Mouse (Mus musculus) MEL (cell line): ENCODE data around the gene Ttc9c. TPM values are rescaled to one million over a fixed set of nuclear protein-coding genes. Genes with fewer than 3 reads are reported as not detected.

Experiments
- DNase-seq: peaks from one replicate; pipeline ENCODE4 v3.0.0; 2011; ENCODE audit warnings: low read depth, low spot score
- H3K27ac ChIP-seq: 2 replicates; pipeline ENCODE4 v1.5.1; 2012; ENCODE audit warnings: low read depth, mild to moderate bottlenecking, control low read depth, low read length, moderate library complexity; ENCODE audit not compliant: control insufficient read depth
- H3K27me3 ChIP-seq, 2 experiments: fragments of 150-350 bp in 1 of 2; sonication (generic) in 1 of 2; 2 replicates each; pipeline ENCODE4 v1.6.1; 2012; ENCODE audit warnings: low read length in 2 of 2, mild to moderate bottlenecking in 2 of 2, improper control_type of control experiment in 1 of 2, moderate library complexity in 1 of 2; ENCODE audit not compliant: insufficient read depth in 2 of 2, control insufficient read depth in 1 of 2
- H3K36me3 ChIP-seq, 2 experiments: 2 replicates each; pipeline ENCODE4 v1.6.1; 2012 to 2014; ENCODE audit warnings: low read length in 2 of 2, improper control_type of control experiment in 1 of 2, inconsistent platforms in 1 of 2, mild to moderate bottlenecking in 1 of 2; ENCODE audit not compliant: insufficient read depth in 2 of 2, control insufficient read depth in 1 of 2
- H3K4me1 ChIP-seq, 2 experiments: fragments of 150-350 bp in 1 of 2; sonication (generic) in 1 of 2; 2 replicates each; pipeline ENCODE4 v1.6.1; 2012; ENCODE audit warnings: low read length in 2 of 2, improper control_type of control experiment in 1 of 2, mild to moderate bottlenecking in 1 of 2; ENCODE audit not compliant: insufficient read depth in 2 of 2, control insufficient read depth in 1 of 2
- H3K4me3 ChIP-seq, 2 experiments: fragments of 150-350 bp in 1 of 2; sonication (generic) in 1 of 2; 2 replicates each; pipeline ENCODE4 v1.5.1; 2012; ENCODE audit warnings: low read depth in 2 of 2, low read length in 2 of 2, mild to moderate bottlenecking in 2 of 2, moderate library complexity in 2 of 2, control low read depth in 1 of 2, improper control_type of control experiment in 1 of 2; ENCODE audit not compliant: control insufficient read depth in 1 of 2, insufficient read depth in 1 of 2
- H3K79me2 ChIP-seq: 2 replicates; pipeline ENCODE4 v1.6.1; 2012; ENCODE audit warnings: mild to moderate bottlenecking, low read length, moderate library complexity; ENCODE audit not compliant: control insufficient read depth, poor library complexity, insufficient read depth
- H3K9ac ChIP-seq: 2 replicates; pipeline ENCODE4 v1.6.1; 2012; ENCODE audit warnings: low read depth, mild to moderate bottlenecking, control low read depth, low read length, moderate library complexity; ENCODE audit not compliant: control insufficient read depth, poor library complexity, severe bottlenecking
- H3K9me3 ChIP-seq: fragments of 150-350 bp; sonication (generic); replicated peaks from 2 replicates; pipeline ENCODE4 v1.6.1; 2012; ENCODE audit warnings: mild to moderate bottlenecking, low read length, improper control_type of control experiment, moderate library complexity; ENCODE audit not compliant: insufficient read depth
- CHD1 ChIP-seq: IDR thresholded peaks from 2 replicates; pipeline ENCODE4 v1.6.1; 2012; ENCODE audit warnings: low read depth, mild to moderate bottlenecking, inconsistent platforms, low read length, improper control_type of control experiment
- CHD2 ChIP-seq: IDR thresholded peaks from 2 replicates; pipeline ENCODE4 v1.6.1; 2011; ENCODE audit warnings: low read length, improper control_type of control experiment
- CTCF ChIP-seq, 3 experiments: IDR thresholded peaks in 2 of 3; conservative IDR thresholded peaks in 1 of 3; 2 replicates each; pipeline ENCODE4 v1.5.1; 2011 to 2012; ENCODE audit warnings: low read length in 3 of 3, low read depth in 2 of 3, mild to moderate bottlenecking in 2 of 3, improper control_type of control experiment in 1 of 3, inconsistent platforms in 1 of 3, mixed read lengths in 1 of 3, moderate library complexity in 1 of 3; ENCODE audit not compliant: control insufficient read depth in 1 of 3, insufficient read depth in 1 of 3, poor library complexity in 1 of 3, severe bottlenecking in 1 of 3
- E2F4 ChIP-seq: IDR thresholded peaks from 2 replicates; pipeline ENCODE4 v1.6.1; 2011; ENCODE audit warnings: low read depth, low read length, improper control_type of control experiment, borderline replicate concordance
- ELF1 ChIP-seq: IDR thresholded peaks from 2 replicates; pipeline ENCODE4 v1.6.1; 2014; ENCODE audit warnings: low read depth, mild to moderate bottlenecking, inconsistent platforms, low read length, improper control_type of control experiment, moderate library complexity
- EP300 ChIP-seq, 2 experiments: IDR thresholded peaks; 2 replicates each; pipeline ENCODE4 v1.6.1; 2011; ENCODE audit warnings: improper control_type of control experiment in 2 of 2, low read length in 2 of 2, low read depth in 1 of 2, mild to moderate bottlenecking in 1 of 2
- ETS1 ChIP-seq: IDR thresholded peaks from 2 replicates; pipeline ENCODE4 v1.6.1; 2012; ENCODE audit warnings: low read depth, mild to moderate bottlenecking, inconsistent platforms, low read length, improper control_type of control experiment, moderate library complexity
- GABPA ChIP-seq: IDR thresholded peaks from 2 replicates; pipeline ENCODE4 v1.6.1; 2012; ENCODE audit warnings: low read depth, mild to moderate bottlenecking, inconsistent platforms, low read length, improper control_type of control experiment, moderate library complexity
- GATA1 ChIP-seq: IDR thresholded peaks from 2 replicates; pipeline ENCODE4 v1.6.1; 2011; ENCODE audit warnings: low read depth, low read length, improper control_type of control experiment
- HCFC1 ChIP-seq: IDR thresholded peaks from 2 replicates; pipeline ENCODE4 v1.6.1; 2012; ENCODE audit warnings: low read depth, mild to moderate bottlenecking, inconsistent platforms, low read length, improper control_type of control experiment, moderate library complexity
- JUND ChIP-seq: IDR thresholded peaks from 2 replicates; pipeline ENCODE4 v1.6.1; 2011; ENCODE audit warnings: low read depth, mild to moderate bottlenecking, improper control_type of control experiment, low read length
- KAT2A ChIP-seq: conservative IDR thresholded peaks from 2 replicates; pipeline ENCODE4 v1.6.1; 2012; ENCODE audit warnings: low read depth, low read length, improper control_type of control experiment, inconsistent platforms
- MAFK ChIP-seq: IDR thresholded peaks from 2 replicates; pipeline ENCODE4 v1.6.1; 2011; ENCODE audit warnings: low read depth, mild to moderate bottlenecking, low read length, improper control_type of control experiment, borderline replicate concordance
- MAX ChIP-seq: IDR thresholded peaks from 2 replicates; pipeline ENCODE4 v1.6.1; 2011; ENCODE audit warnings: low read length, improper control_type of control experiment
- MAZ ChIP-seq: IDR thresholded peaks from 2 replicates; pipeline ENCODE4 v1.6.1; 2012; ENCODE audit warnings: low read depth, mild to moderate bottlenecking, inconsistent platforms, low read length, improper control_type of control experiment
- MEF2A ChIP-seq: IDR thresholded peaks from 2 replicates; pipeline ENCODE4 v1.6.1; 2014; ENCODE audit warnings: low read depth, mild to moderate bottlenecking, inconsistent platforms, low read length, improper control_type of control experiment; ENCODE audit not compliant: poor library complexity, insufficient replicate concordance, severe bottlenecking; ENCODE audit errors: extremely low read depth
- MXI1 ChIP-seq: IDR thresholded peaks from 2 replicates; pipeline ENCODE4 v1.6.1; 2011; ENCODE audit warnings: mild to moderate bottlenecking, low read depth, low read length, improper control_type of control experiment
- MYB ChIP-seq: IDR thresholded peaks from 2 replicates; pipeline ENCODE4 v1.6.1; 2011; ENCODE audit warnings: mild to moderate bottlenecking, low read depth, low read length, improper control_type of control experiment
- MYC ChIP-seq: IDR thresholded peaks from 2 replicates; pipeline ENCODE4 v1.6.1; 2011; ENCODE audit warnings: low read depth, mild to moderate bottlenecking, low read length, improper control_type of control experiment, moderate library complexity
- NELFE ChIP-seq: IDR thresholded peaks from 2 replicates; pipeline ENCODE4 v1.6.1; 2011; ENCODE audit warnings: low read depth, low read length, improper control_type of control experiment
- NRF1 ChIP-seq: IDR thresholded peaks from 2 replicates; pipeline ENCODE4 v1.6.1; 2014; ENCODE audit warnings: low read depth, mild to moderate bottlenecking, inconsistent platforms, low read length, improper control_type of control experiment, moderate library complexity; ENCODE audit not compliant: poor library complexity, insufficient read depth, severe bottlenecking
- POLR2A ChIP-seq, 2 experiments: IDR thresholded peaks; 2 replicates each; pipeline ENCODE4 v1.6.1; 2011 to 2012; ENCODE audit warnings: low read length in 2 of 2, mild to moderate bottlenecking in 2 of 2, control low read depth in 1 of 2, improper control_type of control experiment in 1 of 2, low read depth in 1 of 2, moderate library complexity in 1 of 2; ENCODE audit not compliant: control insufficient read depth in 1 of 2, insufficient read depth in 1 of 2, poor library complexity in 1 of 2
- POLR2AphosphoS5 ChIP-seq: IDR thresholded peaks from 2 replicates; pipeline ENCODE4 v1.6.1; 2012; ENCODE audit warnings: low read depth, borderline replicate concordance, mild to moderate bottlenecking, inconsistent platforms, low read length, moderate library complexity, mixed read lengths
- RAD21 ChIP-seq: IDR thresholded peaks from 2 replicates; pipeline ENCODE4 v1.6.1; 2011; ENCODE audit warnings: mild to moderate bottlenecking, low read depth, low read length, improper control_type of control experiment
- RCOR1 ChIP-seq: IDR thresholded peaks from 2 replicates; pipeline ENCODE4 v1.6.1; 2012; ENCODE audit warnings: low read depth, mild to moderate bottlenecking, inconsistent platforms, low read length, improper control_type of control experiment
- SIN3A ChIP-seq: IDR thresholded peaks from 2 replicates; pipeline ENCODE4 v1.6.1; 2012; ENCODE audit warnings: low read length, improper control_type of control experiment, inconsistent platforms
- SMC3 ChIP-seq: IDR thresholded peaks from 2 replicates; pipeline ENCODE4 v1.6.1; 2011; ENCODE audit warnings: low read depth, low read length, improper control_type of control experiment
- TAL1 ChIP-seq: IDR thresholded peaks from 2 replicates; pipeline ENCODE4 v1.6.1; 2012; ENCODE audit warnings: mild to moderate bottlenecking, inconsistent platforms, low read length, moderate library complexity, mixed read lengths
- TCF12 ChIP-seq: IDR thresholded peaks from 2 replicates; pipeline ENCODE4 v1.6.1; 2014; ENCODE audit warnings: low read depth, mild to moderate bottlenecking, inconsistent platforms, low read length, improper control_type of control experiment, moderate library complexity
- UBTF ChIP-seq: IDR thresholded peaks from 2 replicates; pipeline ENCODE4 v1.6.1; 2012; ENCODE audit warnings: low read depth, mild to moderate bottlenecking, inconsistent platforms, low read length, improper control_type of control experiment, moderate library complexity, borderline replicate concordance; ENCODE audit not compliant: insufficient read depth
- USF1 ChIP-seq: IDR thresholded peaks from 2 replicates; pipeline ENCODE4 v1.6.1; 2014; ENCODE audit warnings: low read depth, mild to moderate bottlenecking, inconsistent platforms, low read length, improper control_type of control experiment, moderate library complexity
- USF2 ChIP-seq, 2 experiments: IDR thresholded peaks; 2 replicates each; pipeline ENCODE4 v1.6.1; 2011 to 2012; ENCODE audit warnings: improper control_type of control experiment in 2 of 2, low read length in 2 of 2, borderline replicate concordance in 1 of 2, inconsistent platforms in 1 of 2, low read depth in 1 of 2, mild to moderate bottlenecking in 1 of 2; ENCODE audit not compliant: insufficient read depth in 1 of 2
- ZC3H11A ChIP-seq: IDR thresholded peaks from 2 replicates; pipeline ENCODE4 v1.6.1; 2012; ENCODE audit warnings: low read depth, mild to moderate bottlenecking, inconsistent platforms, low read length, improper control_type of control experiment
- ZKSCAN1 ChIP-seq: IDR thresholded peaks from 2 replicates; pipeline ENCODE4 v1.6.1; 2012; ENCODE audit warnings: low read depth, mild to moderate bottlenecking, inconsistent platforms, low read length, improper control_type of control experiment, moderate library complexity
- ZMIZ1 ChIP-seq: IDR thresholded peaks from 2 replicates; pipeline ENCODE4 v1.6.1; 2012; ENCODE audit warnings: low read depth, mild to moderate bottlenecking, inconsistent platforms, low read length, improper control_type of control experiment, moderate library complexity
- ZNF384 ChIP-seq: IDR thresholded peaks from 2 replicates; pipeline ENCODE4 v1.6.1; 2012; ENCODE audit warnings: low read depth, mild to moderate bottlenecking, inconsistent platforms, low read length, improper control_type of control experiment
- polyA plus RNA-seq, 2 experiments: library from polyadenylated mRNA; stranded (reverse) in 1 of 2; unstranded in 1 of 2; fragments of >175 nt in 1 of 2; fragments of >200 nt in 1 of 2; gene quantifications; 2 replicates each; pipeline versions ENCODE4 v1.2.1 to v1.2.4; 2012; ENCODE audit warnings: low replicate concordance in 2 of 2, low read depth in 1 of 2; ENCODE audit not compliant: insufficient read length in 2 of 2, insufficient read depth in 1 of 2, missing spikeins in 1 of 2
- total RNA-seq: library from RNA; depleted of rRNA; stranded (reverse); fragments of 300-350 nt; gene quantifications from 2 replicates; pipeline ENCODE4 v1.2.3, GENCODE M21; 2012

Ttc9c gene
- total and polyA plus RNA-seq, 3 experiments, result 24.2 to 29.8 TPM; not detected in 1

- Histone ChIP-seq H3K4me3 (peak within 1 kb of the TSS; percentile 74 to 91), H3K36me3 (peaks cover 0 to 9% of the 10 kb centered on the region in 2 experiments; a peak in 3 of 4 replicates), H3K9me3 (no peaks in the 10 kb centered on the region), H3K4me1 (peaks cover 2 to 21% of the 10 kb centered on the region in 2 experiments; a peak in 2 of 4 replicates), H3K27me3 (no peaks in the 10 kb centered on the region), H3K9ac (peak within 1 kb of the TSS; percentile 78), H3K27ac (peak within 1 kb of the TSS; percentile 74), H3K79me2 (peaks cover 9% of the 10 kb centered on the region)
- DNase-seq, result peak; percentile 100
- TF ChIP-seq ZKSCAN1, result no peak
- TF ChIP-seq POLR2A (IDR thresholded peaks at IDR 0.05; ENCODE audit: control insufficient read depth in 1 of 2, insufficient read depth in 1 of 2, low read depth in 1 of 2, low read length in 2 of 2, poor library complexity in 1 of 2), result peak; percentile 52 to 86
- no peak for TF ChIP-seq RCOR1
- TF ChIP-seq SIN3A, result peak; percentile 77
- no peak for TF ChIP-seq TAL1
- TF ChIP-seq CHD1, result no peak
- peak; percentile 81 for TF ChIP-seq NELFE
- peak; percentile 30; the same call in 1 of the 2 replicates for TF ChIP-seq NRF1
- TF ChIP-seq GATA1, result 0 out of 2 replicates have a peak, but pooled peaks have one; percentile 4
- no peak for TF ChIP-seq GABPA
- TF ChIP-seq HCFC1, result peak; percentile 77
- TF ChIP-seq ZC3H11A, result no peak
- no peak for TF ChIP-seq MEF2A
- no peak for TF ChIP-seq UBTF
- no peak for TF ChIP-seq SMC3
- TF ChIP-seq POLR2AphosphoS5, result no peak
- TF ChIP-seq CTCF (IDR thresholded peaks at IDR 0.05 in 2 of 3, conservative IDR thresholded peaks at IDR 0.05 in 1 of 3; ENCODE audit: control insufficient read depth in 1 of 3, insufficient read depth in 1 of 3, low read depth in 2 of 3, low read length in 3 of 3, poor library complexity in 1 of 3, severe bottlenecking in 1 of 3), result no peak
- no peak for TF ChIP-seq JUND
- peak; percentile 72 for TF ChIP-seq ZNF384
- TF ChIP-seq EP300 (IDR thresholded peaks at IDR 0.05; ENCODE audit: low read depth in 1 of 2, low read length in 2 of 2), result no peak
- no peak for TF ChIP-seq MYC
- no peak for TF ChIP-seq RAD21
- TF ChIP-seq USF2 (IDR thresholded peaks at IDR 0.05; ENCODE audit: borderline replicate concordance in 1 of 2, insufficient read depth in 1 of 2, low read depth in 1 of 2, low read length in 2 of 2), result no peak
- TF ChIP-seq USF1, result no peak
- TF ChIP-seq MYB, result no peak
- TF ChIP-seq TCF12, result no peak
- TF ChIP-seq ELF1, result peak; percentile 54
- peak; percentile 71 for TF ChIP-seq CHD2
- TF ChIP-seq ETS1, result no peak
- TF ChIP-seq E2F4, result no peak
- peak; percentile 50 for TF ChIP-seq MXI1
- no peak; the same call in 1 of the 2 replicates for TF ChIP-seq MAZ
- no peak; the same call in 1 of the 2 replicates for TF ChIP-seq KAT2A
- TF ChIP-seq MAX, result no peak; the same call in none of the 2 replicates
- peak; percentile 35; the same call in 1 of the 2 replicates for TF ChIP-seq ZMIZ1
- TF ChIP-seq MAFK, result no peak
Observed at GRCm38 (mm10) chr19:8802130-8802821, 16.9 kb downstream of the Ttc9c start, which contains the start of gene Zbtb3. Gene Zbtb3, plus strand, starts transcription at chr19:8802555.
